Mouse (Mus musculus) limb, embryonic 13.5 days (tissue): ENCODE measurements around the gene Asic5. TPM values are rescaled to one million over a fixed set of nuclear protein-coding genes. Genes with fewer than 3 reads are reported as not detected.
A peak's percentile ranks its signal among the peaks of the same experiment; 100 is the strongest.

Experiments
- ATAC-seq: fragments of 200-750 bp; cut with Nextera tagmentation; 2 replicates; pipeline ENCODE4 v1.8.0; 2017; ENCODE audit warnings: low read depth, moderate number of reproducible peaks, moderate TSS enrichment; ENCODE audit not compliant: low FRiP score
- H3K27ac ChIP-seq: fragments of 300-500 bp; sonication (generic); 2 replicates; pipeline ENCODE4 v1.5.1; 2015; ENCODE audit warnings: inconsistent platforms, mild to moderate bottlenecking, moderate library complexity
- H3K27me3 ChIP-seq: fragments of 300-500 bp; sonication (generic); 2 replicates; pipeline ENCODE4 v1.6.1; 2015; ENCODE audit warnings: mild to moderate bottlenecking, inconsistent platforms
- H3K36me3 ChIP-seq: fragments of 300-500 bp; sonication (generic); 2 replicates; pipeline ENCODE4 v1.6.1; 2015; ENCODE audit warnings: inconsistent platforms, mild to moderate bottlenecking, moderate library complexity
- H3K4me1 ChIP-seq: fragments of 300-500 bp; sonication (generic); 2 replicates; pipeline ENCODE4 v1.6.1; 2015; ENCODE audit warnings: inconsistent platforms
- H3K4me2 ChIP-seq: fragments of 300-500 bp; sonication (generic); replicated peaks from 2 replicates; pipeline ENCODE4 v1.6.1; 2015; ENCODE audit warnings: inconsistent platforms, mild to moderate bottlenecking, moderate library complexity
- H3K4me3 ChIP-seq: fragments of 300-500 bp; sonication (generic); 2 replicates; pipeline ENCODE4 v1.5.1; 2015; ENCODE audit warnings: moderate library complexity, mild to moderate bottlenecking, inconsistent platforms
- H3K9ac ChIP-seq: fragments of 300-500 bp; sonication (generic); 2 replicates; pipeline ENCODE4 v1.6.1; 2015; ENCODE audit warnings: mild to moderate bottlenecking, inconsistent platforms
- H3K9me3 ChIP-seq: fragments of 300-500 bp; sonication (generic); 2 replicates; pipeline ENCODE4 v1.6.1; 2016; ENCODE audit warnings: inconsistent platforms
- WGBS: fragments of 180-500 bp; shearing (Covaris S2); methylation state at CpG from one replicate; pipeline ENCODE4 v1.1.7; 2015; 5-methylcytosine and 5-hydroxymethylcytosine counted together
- polyA plus RNA-seq: library from polyadenylated mRNA; unstranded; fragments of >200 nt; fragmentation: Nextera tagmentation; extraction: Ambion mirVana; gene quantifications from 2 replicates; pipeline ENCODE4 v1.2.1, GENCODE M21; 2015

The Asic5 gene
- polyA plus RNA-seq, 1 experiment from 2014 or later: not detected

GRCm38 (mm10) chr3:82022421-82022920 is 40.4 kb downstream of the Asic5 start:
- no peak for ATAC-seq
- Histone ChIP-seq H3K36me3 (no peaks in the 10 kb centered on the region), H3K4me3 (no peak overlapping the region), H3K27me3 (no peaks in the 10 kb centered on the region), H3K4me1 (no peaks in the 10 kb centered on the region), H3K9ac (no peak overlapping the region), H3K9me3 (no peaks in the 10 kb centered on the region), H3K4me2 (no peak overlapping the region), H3K27ac (no peak overlapping the region)
- 88% methylated on average over 8 of the region's 8 CpGs for WGBS

- no peaks in the 10 kb centered on the region for H3K9me3 ChIP-seq
- H3K9ac ChIP-seq: no peak overlapping the region
- WGBS: 88% methylated on average over 3 of the region's 3 CpGs
- no peak for ATAC-seq
- H3K4me2 ChIP-seq: no peak overlapping the region
- no peaks in the 10 kb centered on the region for H3K36me3 ChIP-seq
- no peak overlapping the region for H3K27ac ChIP-seq
- no peak overlapping the region for H3K4me3 ChIP-seq
- H3K4me1 ChIP-seq: no peaks in the 10 kb centered on the region
- H3K27me3 ChIP-seq: no peaks in the 10 kb centered on the region
Observed at GRCm38 (mm10) chr3:82023065-82023464, 41.0 kb downstream of the Asic5 start.

GRCm38 (mm10) chr3:82027286-82027685 is 45.2 kb downstream of the Asic5 start:
- no peaks in the 10 kb centered on the region for H3K36me3 ChIP-seq
- 65% methylated on average over 1 of the region's 1 CpGs for WGBS
- no peak for ATAC-seq

GRCm38 (mm10) chr3:82029229-82029628 is 47.1 kb downstream of the Asic5 start:
- Histone ChIP-seq H3K9me3 (no peaks in the 10 kb centered on the region), H3K27ac (no peak overlapping the region), H3K4me1 (no peaks in the 10 kb centered on the region), H3K36me3 (no peaks in the 10 kb centered on the region), H3K4me2 (no peak overlapping the region), H3K27me3 (no peaks in the 10 kb centered on the region), H3K9ac (no peak overlapping the region), H3K4me3 (no peak overlapping the region)
- 0% methylated on average over 3 of the region's 3 CpGs for WGBS
- no peak; the same call in 1 of the 2 replicates for ATAC-seq

More at GRCm38 (mm10) chr3:82027286-82027685, 45.2 kb downstream of the Asic5 start:
- H3K9ac ChIP-seq: no peak overlapping the region
- no peaks in the 10 kb centered on the region for H3K9me3 ChIP-seq
- no peak overlapping the region for H3K27ac ChIP-seq
- H3K4me1 ChIP-seq: no peaks in the 10 kb centered on the region
- H3K4me3 ChIP-seq: no peak overlapping the region
- no peak overlapping the region for H3K4me2 ChIP-seq
- H3K27me3 ChIP-seq: no peaks in the 10 kb centered on the region

GRCm38 (mm10) chr3:82030008-82030748 is 48.1 kb downstream of the Asic5 start:
- no peaks in the 10 kb centered on the region for H3K4me1 ChIP-seq
- H3K27ac ChIP-seq: no peak overlapping the region
- H3K9ac ChIP-seq: no peak overlapping the region
- WGBS: 86% methylated on average over 1 of the region's 1 CpGs
- H3K4me2 ChIP-seq: no peak overlapping the region
- no peak for ATAC-seq
- no peaks in the 10 kb centered on the region for H3K27me3 ChIP-seq
- no peak overlapping the region for H3K4me3 ChIP-seq
- H3K36me3 ChIP-seq: no peaks in the 10 kb centered on the region
- no peaks in the 10 kb centered on the region for H3K9me3 ChIP-seq

- ATAC-seq: no peak
- WGBS: 76% methylated on average over 2 of the region's 2 CpGs
Observed at GRCm38 (mm10) chr3:82036262-82037044, 54.4 kb downstream of the Asic5 start.

GRCm38 (mm10) chr3:82043676-82044075 is 61.6 kb downstream of the Asic5 start:
- Histone ChIP-seq H3K4me2 (no peak overlapping the region), H3K9ac (no peak overlapping the region), H3K4me3 (no peak overlapping the region), H3K9me3 (no peaks in the 10 kb centered on the region), H3K36me3 (no peaks in the 10 kb centered on the region), H3K4me1 (peaks cover 9% of the 10 kb centered on the region), H3K27ac (no peak overlapping the region), H3K27me3 (0 out of 2 replicates have a peak, but pooled peaks cover 3% of the 10 kb centered on the region)
- ATAC-seq: no peak
- WGBS: 57% methylated on average over 6 of the region's 6 CpGs

More at GRCm38 (mm10) chr3:82036262-82037044, 54.4 kb downstream of the Asic5 start:
- Histone ChIP-seq H3K36me3 (no peaks in the 10 kb centered on the region), H3K9ac (no peak overlapping the region), H3K9me3 (no peaks in the 10 kb centered on the region), H3K4me3 (no peak overlapping the region), H3K27me3 (0 out of 2 replicates have a peak, but pooled peaks cover 3% of the 10 kb centered on the region), H3K4me1 (no peaks in the 10 kb centered on the region), H3K27ac (no peak overlapping the region), H3K4me2 (no peak overlapping the region)

GRCm38 (mm10) chr3:82044902-82045301 is 62.8 kb downstream of the Asic5 start:
- Histone ChIP-seq H3K4me2 (no peak overlapping the region), H3K9me3 (no peaks in the 10 kb centered on the region), H3K9ac (no peak overlapping the region), H3K4me3 (no peak overlapping the region), H3K36me3 (no peaks in the 10 kb centered on the region), H3K4me1 (peaks cover 18% of the 10 kb centered on the region), H3K27me3 (no peaks in the 10 kb centered on the region), H3K27ac (no peak overlapping the region)
- ATAC-seq: no peak
- 67% methylated on average over 5 of the region's 5 CpGs for WGBS

GRCm38 (mm10) chr3:82046087-82046486 is 64.0 kb downstream of the Asic5 start:
- no peaks in the 10 kb centered on the region for H3K27me3 ChIP-seq
- H3K4me1 ChIP-seq: peaks cover 18% of the 10 kb centered on the region
- no peak overlapping the region for H3K4me2 ChIP-seq
- H3K36me3 ChIP-seq: no peaks in the 10 kb centered on the region
- no peaks in the 10 kb centered on the region for H3K9me3 ChIP-seq
- 86% methylated on average over 8 of the region's 8 CpGs for WGBS
- ATAC-seq: no peak
- H3K27ac ChIP-seq: no peak overlapping the region
- no peak overlapping the region for H3K9ac ChIP-seq
- H3K4me3 ChIP-seq: no peak overlapping the region

GRCm38 (mm10) chr3:82047100-82047753 is 65.1 kb downstream of the Asic5 start:
- Histone ChIP-seq H3K4me3 (no peak overlapping the region), H3K27me3 (no peaks in the 10 kb centered on the region), H3K27ac (no peak overlapping the region), H3K4me1 (peaks cover 26% of the 10 kb centered on the region), H3K36me3 (no peaks in the 10 kb centered on the region), H3K9ac (no peak overlapping the region), H3K4me2 (no peak overlapping the region), H3K9me3 (no peaks in the 10 kb centered on the region)
- no peak for ATAC-seq
- 27% methylated on average over 8 of the region's 8 CpGs for WGBS

- H3K27me3 ChIP-seq: no peaks in the 10 kb centered on the region
- no peak for ATAC-seq
- no peak overlapping the region for H3K27ac ChIP-seq
- no peak overlapping the region for H3K9ac ChIP-seq
- WGBS: 63% methylated on average over 4 of the region's 4 CpGs
- H3K36me3 ChIP-seq: no peaks in the 10 kb centered on the region
- H3K4me1 ChIP-seq: peaks cover 30% of the 10 kb centered on the region
- no peaks in the 10 kb centered on the region for H3K9me3 ChIP-seq
- no peak overlapping the region for H3K4me2 ChIP-seq
- H3K4me3 ChIP-seq: no peak overlapping the region
Observed at GRCm38 (mm10) chr3:82048078-82048477, 66.0 kb downstream of the Asic5 start.

GRCm38 (mm10) chr3:82048681-82049080 is 66.6 kb downstream of the Asic5 start:
- H3K4me2 ChIP-seq: peak overlapping the region; percentile 44
- peaks cover 30% of the 10 kb centered on the region for H3K4me1 ChIP-seq
- H3K36me3 ChIP-seq: no peaks in the 10 kb centered on the region
- no peaks in the 10 kb centered on the region for H3K27me3 ChIP-seq
- H3K4me3 ChIP-seq: peak overlapping the region; percentile 5; the same call in 1 of the 2 replicates
- no peak overlapping the region for H3K9ac ChIP-seq
- H3K9me3 ChIP-seq: no peaks in the 10 kb centered on the region
- ATAC-seq: peak; percentile 42; the same call in 1 of the 2 replicates
- H3K27ac ChIP-seq: peak overlapping the region; percentile 39; the same call in 1 of the 2 replicates
- WGBS: 49% methylated on average over 7 of the region's 7 CpGs
